Mouse (Mus musculus): ENCODE results near the gene Xrn1.
A peak's percentile ranks its signal among the peaks of the same experiment; 100 is the strongest.
"Not testable (repeated sequence)": the region's sequence is repeated elsewhere in the genome, so short reads cannot be mapped to it uniquely, and the experiment has no call there.

Gene Xrn1

GRCm38 (mm10) chr9:96054878-96055277, 100.3 kb downstream of the Xrn1 start:
- peak in 1 of 2 experiments; percentile 11 for DNase-seq

GRCm38 (mm10) chr9:96056417-96057223, 102.1 kb downstream of the Xrn1 start:
- peak; percentile 36 to 53 for DNase-seq

- DNase-seq: no peak
Measured at GRCm38 (mm10) chr9:96063083-96063802, 108.7 kb downstream of the Xrn1 start.

- DNase-seq: peak; percentile 12 to 25
Measured at GRCm38 (mm10) chr9:96063803-96064475, 109.4 kb downstream of the Xrn1 start.

- peak in 1 of 2 experiments; percentile 17 for DNase-seq
Measured at GRCm38 (mm10) chr9:96067507-96067906, 112.9 kb downstream of the Xrn1 start.

GRCm38 (mm10) chr9:96078752-96079315, 124.3 kb downstream of the Xrn1 start:
- no peak for DNase-seq

GRCm38 (mm10) chr9:96085293-96085692, 130.7 kb downstream of the Xrn1 start:
- DNase-seq: no peak

- no peak for DNase-seq
Measured at GRCm38 (mm10) chr9:96087671-96088070, 133.1 kb downstream of the Xrn1 start.

- DNase-seq: not testable (repeated sequence)
Measured at GRCm38 (mm10) chr9:96088456-96088855, 133.9 kb downstream of the Xrn1 start.

GRCm38 (mm10) chr9:96092637-96093036, 138.1 kb downstream of the Xrn1 start:
- not testable (repeated sequence) for DNase-seq

GRCm38 (mm10) chr9:96093221-96093620, 138.7 kb downstream of the Xrn1 start:
- DNase-seq: no peak

GRCm38 (mm10) chr9:96094341-96094740, 139.8 kb downstream of the Xrn1 start:
- DNase-seq: peak; percentile 4 to 10

- DNase-seq: no peak
Measured at GRCm38 (mm10) chr9:96095192-96095591, 140.6 kb downstream of the Xrn1 start.

GRCm38 (mm10) chr9:96102846-96103245, 148.3 kb downstream of the Xrn1 start:
- DNase-seq: no peak
